Mouse (Mus musculus) c-Kit-positive CD71-positive TER-119-positive erythroid progenitor cells, embryonic 14.5 days (primary cell): ENCODE results near the gene Erich3.

ENCODE experiments used
- DNase-seq: peaks from one replicate; pipeline ENCODE4 v3.0.0-alpha.2; 2013; ENCODE audit warnings: low spot score

Gene Erich3

GRCm38 (mm10) chr3:154673326-154673725 is 9.7 kb downstream of the Erich3 start:
- DNase-seq, result no peak

- DNase-seq, result no peak
These were observed 18.9 kb downstream of the Erich3 start for GRCm38 (mm10) chr3:154682570-154682969.

DNA sequence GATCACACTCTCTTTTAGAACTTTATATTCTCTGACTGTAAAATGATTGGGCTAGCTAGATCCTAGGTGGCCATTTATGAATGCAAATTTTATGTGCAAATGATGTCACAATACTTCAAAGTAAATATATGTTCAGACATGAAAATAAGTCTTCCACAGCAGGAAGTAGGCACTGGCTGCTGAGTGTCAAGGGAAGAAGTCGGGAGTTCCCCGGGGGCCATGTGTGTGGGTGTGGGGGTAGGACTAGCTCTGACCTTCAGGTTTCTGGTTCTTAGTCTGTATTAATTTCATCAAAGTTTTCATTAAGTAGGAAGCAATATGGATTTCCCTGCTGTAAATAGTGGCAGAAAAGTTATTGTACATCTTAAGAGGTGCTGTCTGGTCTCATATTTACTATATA is 20.0 kb downstream of the Erich3 start:
- DNase-seq, result no peak

- DNase-seq, result no peak
These were observed 26.6 kb downstream of the Erich3 start for GRCm38 (mm10) chr3:154690260-154690659.

DNA sequence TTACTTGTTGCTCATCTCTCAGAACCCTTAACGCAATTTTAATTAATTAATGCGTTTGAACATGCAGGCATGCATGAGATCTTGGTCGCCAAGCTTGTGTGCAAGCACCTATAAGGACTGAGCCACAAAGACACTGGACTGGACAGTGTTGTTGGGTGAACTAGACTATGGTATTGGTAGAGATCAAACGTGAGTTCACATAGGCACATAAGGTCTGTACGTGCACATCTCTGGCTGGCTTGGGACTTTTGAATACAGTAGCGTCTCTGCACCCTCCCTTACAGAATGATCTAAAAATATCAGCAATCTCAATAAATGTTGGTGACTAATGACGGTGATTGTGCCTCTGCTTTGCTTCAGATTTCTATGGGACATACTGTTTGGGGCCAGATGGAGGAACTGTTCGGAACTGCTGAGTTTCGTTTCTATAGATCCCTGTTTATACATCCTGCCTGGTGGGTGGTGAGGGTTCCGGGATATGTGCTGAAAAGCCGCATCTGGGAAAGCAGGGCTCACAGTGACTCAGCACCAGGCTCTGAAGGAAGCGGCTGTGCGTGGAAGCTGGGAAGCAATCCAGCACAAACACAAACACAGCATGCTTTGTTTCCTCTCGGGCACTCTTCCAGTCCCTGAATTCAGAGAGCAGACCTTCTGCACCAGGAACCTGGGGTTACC is 28.4 kb downstream of the Erich3 start:
- no peak for DNase-seq

GRCm38 (mm10) chr3:154692572-154692922 is 28.9 kb downstream of the Erich3 start:
- DNase-seq, result no peak

DNA sequence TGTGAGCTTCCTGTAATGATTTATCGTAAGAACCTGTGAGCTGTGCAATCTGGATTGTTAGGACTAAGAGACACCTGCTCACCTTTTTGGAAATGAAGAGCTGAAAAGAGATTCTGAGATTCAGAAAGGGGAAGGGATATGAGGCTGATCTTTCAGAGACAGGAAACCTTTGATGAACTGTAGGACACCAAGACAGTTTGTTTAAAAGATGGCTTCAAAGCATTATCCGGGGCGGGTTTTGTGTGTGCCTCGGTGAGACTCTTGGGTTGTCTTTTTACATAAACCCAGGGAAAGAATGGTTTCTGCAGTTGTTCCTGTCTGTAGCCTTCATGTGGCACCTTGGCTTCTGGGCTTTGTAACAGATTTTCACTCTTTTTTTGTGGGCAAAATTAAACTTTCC is 30.2 kb downstream of the Erich3 start:
- DNase-seq, result no peak

DNA sequence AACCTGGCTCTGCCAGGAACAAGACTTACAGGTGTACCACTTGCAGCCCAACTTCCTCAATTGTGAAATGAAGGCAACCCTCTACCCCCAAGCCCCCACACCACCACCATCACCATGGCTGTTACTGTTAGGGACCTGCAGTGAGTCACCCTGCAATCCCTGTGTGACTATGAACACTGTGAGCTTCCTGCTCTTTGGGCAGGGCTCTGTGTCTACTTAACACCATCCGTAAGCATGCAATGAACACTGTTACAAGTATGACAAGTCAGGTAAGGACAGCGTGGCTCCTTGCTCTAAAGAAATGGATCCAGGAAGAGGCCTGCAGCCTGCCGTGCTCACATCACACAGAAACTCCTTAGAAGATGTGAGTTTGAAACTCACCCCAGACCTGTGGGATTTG is 33.0 kb downstream of the Erich3 start:
- no peak for DNase-seq

GRCm38 (mm10) chr3:154698907-154699306 is 35.2 kb downstream of the Erich3 start:
- DNase-seq, result no peak

DNA sequence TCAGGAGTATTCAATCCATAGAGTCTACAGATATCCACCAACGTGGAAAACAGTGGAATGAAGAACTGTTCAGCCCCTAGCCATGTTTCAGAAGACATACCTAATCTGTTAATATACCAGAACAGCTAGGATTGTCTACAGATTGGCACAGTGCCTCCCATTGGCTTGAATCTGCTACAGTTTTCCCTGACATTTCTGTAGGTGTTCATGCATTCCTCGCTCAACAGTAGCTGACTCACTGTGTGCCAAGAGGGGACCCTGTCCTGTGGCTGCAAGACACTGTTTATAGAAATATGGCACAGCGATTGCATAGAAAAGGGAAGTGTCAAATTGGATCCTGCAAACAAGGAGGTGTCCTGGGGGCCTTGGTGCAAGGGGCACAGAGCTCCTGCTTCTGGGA is 36.6 kb downstream of the Erich3 start:
- DNase-seq, result no peak

- DNase-seq, result no peak
These were observed 37.1 kb downstream of the Erich3 start for GRCm38 (mm10) chr3:154700735-154701134.

DNA sequence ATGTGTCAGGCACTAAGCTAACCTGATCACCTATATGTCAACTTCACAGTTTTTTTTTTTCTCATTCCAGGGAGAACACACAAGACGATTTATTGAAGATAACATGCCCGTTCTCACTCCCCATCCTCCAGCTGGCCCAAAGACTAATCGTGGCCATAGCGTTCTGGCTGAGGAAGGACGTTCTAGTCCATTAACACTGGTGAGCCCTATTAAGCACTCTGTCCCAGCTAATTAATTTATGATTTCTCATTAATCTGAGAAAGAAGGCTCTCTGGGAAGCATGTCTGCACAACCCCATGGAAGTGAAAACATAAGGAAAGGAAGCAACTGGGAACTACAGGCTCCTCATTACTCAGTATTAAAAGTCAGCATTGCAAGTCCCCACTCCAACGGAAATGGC is 41.1 kb downstream of the Erich3 start:
- DNase-seq, result no peak

GRCm38 (mm10) chr3:154708150-154708549 is 44.5 kb downstream of the Erich3 start:
- DNase-seq, result no peak

- no peak for DNase-seq
These were observed 59.5 kb downstream of the Erich3 start for GRCm38 (mm10) chr3:154723198-154723597.

DNA sequence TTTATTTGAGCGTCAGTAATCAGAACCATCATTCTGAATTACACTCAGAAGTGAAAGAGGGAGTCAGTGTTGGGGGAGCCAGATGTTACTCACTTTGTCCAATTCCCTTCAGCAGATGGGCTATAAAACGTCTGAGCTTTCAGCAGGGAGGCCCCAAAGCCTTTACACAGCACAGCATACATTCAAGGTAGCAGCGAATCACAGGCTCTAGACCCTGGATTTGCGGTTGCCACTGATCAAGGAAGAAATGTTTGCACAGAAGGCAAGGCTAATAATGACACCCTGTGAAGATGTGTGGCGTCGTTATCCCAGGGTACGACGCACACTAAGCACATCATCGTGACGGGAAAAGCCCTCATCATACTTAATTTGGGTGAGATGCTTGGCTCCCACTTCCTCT is 67.8 kb downstream of the Erich3 start:
- no peak for DNase-seq

DNA sequence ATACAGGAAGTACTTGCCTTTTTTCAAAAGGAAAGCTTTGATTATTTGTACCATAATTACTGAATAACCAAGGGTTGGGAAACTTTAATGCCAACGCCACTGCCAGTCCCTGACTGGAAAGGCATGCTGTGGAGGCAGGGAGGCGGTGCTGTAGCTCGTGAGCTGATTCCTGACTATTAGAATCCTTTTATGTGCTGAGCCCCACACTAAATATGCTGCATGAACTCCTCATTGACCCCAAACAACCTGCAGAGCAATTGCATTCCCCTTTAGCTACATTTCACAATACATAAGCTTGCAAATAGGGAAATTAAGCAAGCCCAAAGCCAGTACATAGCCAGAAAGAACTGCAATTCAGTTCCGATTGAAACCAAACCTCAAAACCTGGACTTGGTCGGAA is 77.8 kb downstream of the Erich3 start:
- no peak for DNase-seq

GRCm38 (mm10) chr3:154742927-154743326 is 79.3 kb downstream of the Erich3 start:
- DNase-seq, result no peak

DNA sequence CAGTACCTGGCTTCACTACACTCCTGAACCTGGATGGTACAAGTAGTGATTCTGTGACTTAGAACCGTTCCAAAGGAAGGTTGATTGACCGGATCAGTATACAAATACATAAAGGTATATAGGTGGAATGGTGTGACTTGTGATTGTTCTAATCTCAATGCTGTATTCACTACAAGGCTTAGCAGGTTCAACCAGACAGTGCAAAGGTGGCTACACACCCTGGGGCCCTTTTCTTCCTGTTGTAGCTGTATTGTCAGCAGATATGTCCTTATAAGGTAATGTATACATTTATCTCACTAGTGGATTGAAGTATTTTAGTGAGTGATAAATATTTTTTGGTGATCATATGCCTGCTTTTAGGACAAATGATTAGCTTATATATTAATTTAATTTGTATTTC is 80.7 kb downstream of the Erich3 start:
- DNase-seq, result no peak

GRCm38 (mm10) chr3:154754505-154754904 is 90.8 kb downstream of the Erich3 start:
- DNase-seq, result no peak

- no peak for DNase-seq
These were observed 91.6 kb downstream of the Erich3 start for GRCm38 (mm10) chr3:154755225-154755624.

DNA sequence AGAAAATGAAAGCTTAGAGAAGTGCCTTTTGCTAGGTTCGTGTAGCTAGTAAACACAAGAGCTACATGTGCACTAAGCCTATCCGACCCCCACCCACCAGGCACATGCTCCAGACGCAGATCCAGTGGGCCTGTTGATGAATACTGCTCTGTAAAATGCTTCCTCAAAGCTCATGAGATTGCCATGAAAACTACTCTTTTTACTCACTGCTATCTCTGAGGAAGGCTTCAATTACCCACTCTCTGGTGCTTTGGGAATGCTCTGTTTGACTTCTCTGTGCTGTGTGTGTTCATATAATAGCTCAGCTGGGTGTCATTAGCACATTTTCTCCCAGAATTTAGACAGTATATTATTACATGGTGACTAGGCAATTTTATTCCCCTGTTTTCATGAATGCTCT is 94.4 kb downstream of the Erich3 start:
- no peak for DNase-seq

- no peak for DNase-seq
These were observed 97.4 kb downstream of the Erich3 start for GRCm38 (mm10) chr3:154761108-154761507.

GRCm38 (mm10) chr3:154763374-154763773 is 99.7 kb downstream of the Erich3 start:
- DNase-seq, result no peak

DNA sequence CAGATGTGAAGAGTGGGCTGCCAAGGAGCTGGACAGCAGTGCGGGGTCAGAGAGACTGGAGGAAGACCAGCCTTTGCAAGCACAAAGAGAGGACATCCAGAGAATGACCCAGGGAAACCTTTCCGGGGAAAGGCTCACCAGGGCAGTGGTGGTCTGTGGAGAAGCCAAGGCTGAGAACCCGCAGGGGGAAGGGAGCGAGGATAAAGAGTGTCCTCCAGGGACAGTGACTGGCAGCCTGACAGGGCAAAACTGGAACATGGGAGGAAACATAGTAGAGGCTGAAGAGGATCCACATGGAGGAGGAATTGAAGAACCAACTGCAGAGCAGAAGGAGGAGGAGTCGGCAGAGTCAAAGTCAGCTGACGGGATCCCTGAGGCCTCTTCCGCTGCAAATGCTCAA is 100.5 kb downstream of the Erich3 start:
- DNase-seq, result no peak

GRCm38 (mm10) chr3:154766321-154766720 is 102.7 kb downstream of the Erich3 start:
- no peak for DNase-seq
